Mouse (Mus musculus) ES-Bruce4 (cell line): Measurements from ENCODE around the gene Ogt. TPM values are rescaled to one million over a fixed set of nuclear protein-coding genes. Genes with fewer than 3 reads are reported as not detected.

Experiments
- H3K27ac ChIP-seq: 2 replicates; pipeline ENCODE4 v1.5.1; 2012; ENCODE audit warnings: low read length, inconsistent platforms; ENCODE audit not compliant: insufficient read depth
- H3K27me3 ChIP-seq: 2 replicates; pipeline ENCODE4 v1.6.1; 2012; ENCODE audit warnings: mild to moderate bottlenecking, low read length, inconsistent platforms; ENCODE audit not compliant: control insufficient read depth, poor library complexity, insufficient read depth, severe bottlenecking
- H3K36me3 ChIP-seq: 2 replicates; pipeline ENCODE4 v1.6.1; 2012; ENCODE audit warnings: inconsistent platforms, mild to moderate bottlenecking, low read length, moderate library complexity; ENCODE audit not compliant: control insufficient read depth, poor library complexity, insufficient read depth, severe bottlenecking
- H3K4me1 ChIP-seq: one replicate; pipeline ENCODE4 v1.8.1; 2011; ENCODE audit warnings: low read length; ENCODE audit not compliant: control insufficient read depth, insufficient read depth
- H3K4me3 ChIP-seq: 2 replicates; pipeline ENCODE4 v1.5.1; 2011; ENCODE audit warnings: low read depth, mild to moderate bottlenecking, low read length
- H3K9ac ChIP-seq: 2 replicates; pipeline ENCODE4 v1.6.1; 2012; ENCODE audit warnings: low read depth, mild to moderate bottlenecking, inconsistent platforms; ENCODE audit not compliant: poor library complexity, severe bottlenecking
- H3K9me3 ChIP-seq: replicated peaks from 2 replicates; pipeline ENCODE4 v1.6.1; 2012; ENCODE audit warnings: mild to moderate bottlenecking, low read length, inconsistent platforms; ENCODE audit not compliant: control insufficient read depth, poor library complexity, insufficient read depth, severe bottlenecking
- CTCF ChIP-seq: IDR thresholded peaks from one replicate; pipeline ENCODE4 v1.8.1; 2011; ENCODE audit warnings: low read depth, low read length
- EP300 ChIP-seq: IDR thresholded peaks from 2 replicates; pipeline ENCODE4 v1.6.1; 2011; ENCODE audit warnings: low read depth, low read length; ENCODE audit not compliant: insufficient read depth
- POLR2A ChIP-seq: IDR thresholded peaks from one replicate; pipeline ENCODE4 v1.8.1; 2011; ENCODE audit warnings: low read length; ENCODE audit not compliant: insufficient read depth
- polyA plus RNA-seq: library from polyadenylated mRNA; stranded (reverse); fragments of >200 nt; gene quantifications from 2 replicates; pipeline ENCODE4 v1.2.4, GENCODE M21; 2011; ENCODE audit warnings: low read depth; ENCODE audit not compliant: missing spikeins, insufficient read depth, insufficient read length

The Ogt gene
- polyA plus RNA-seq, 1 experiment, result 324 TPM

GRCm38 (mm10) chrX:101730010-101730409 lies 90.2 kb downstream of the Ogt start:
- Histone ChIP-seq H3K36me3 (no peaks in the 10 kb centered on the region), H3K4me1 (no peaks in the 10 kb centered on the region), H3K27ac (no peak overlapping the region), H3K9me3 (no peaks in the 10 kb centered on the region), H3K4me3 (no peak overlapping the region), H3K27me3 (no peaks in the 10 kb centered on the region), H3K9ac (no peak overlapping the region)
- TF ChIP-seq CTCF (no peak), EP300 (no peak), POLR2A (no peak)

DNA sequence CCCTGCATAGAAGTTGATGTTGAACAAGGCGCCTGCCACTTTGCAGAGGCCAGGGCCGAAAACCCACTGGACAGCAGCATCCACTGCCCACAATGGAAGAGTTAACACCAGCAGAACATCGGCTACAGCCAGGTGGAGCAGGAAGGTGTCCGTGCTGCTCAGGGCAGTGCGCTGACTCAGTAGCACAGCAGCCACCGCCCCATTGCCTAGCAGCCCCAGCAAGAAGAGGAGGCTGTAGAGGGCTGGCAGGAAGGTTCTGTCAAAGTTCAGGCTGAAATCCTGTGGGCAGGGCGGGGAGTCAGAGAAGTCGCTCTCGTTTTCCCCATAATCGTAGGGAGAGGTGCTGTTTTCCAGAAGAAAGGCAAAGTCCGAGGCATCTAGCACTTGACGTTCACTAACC lies 92.8 kb downstream of the Ogt start:
- H3K27ac ChIP-seq, result no peak overlapping the region
- no peaks in the 10 kb centered on the region; the same call in 1 of the 2 replicates for H3K27me3 ChIP-seq
- no peak overlapping the region for H3K9ac ChIP-seq
- TF ChIP-seq EP300 (no peak), CTCF (no peak), POLR2A (no peak)
- H3K4me3 ChIP-seq, result no peak overlapping the region
- no peaks in the 10 kb centered on the region for H3K36me3 ChIP-seq
- H3K4me1 ChIP-seq, result no peaks in the 10 kb centered on the region
- no peaks in the 10 kb centered on the region for H3K9me3 ChIP-seq

- Histone ChIP-seq H3K4me3 (no peak overlapping the region), H3K9me3 (no peaks in the 10 kb centered on the region), H3K27me3 (no peaks in the 10 kb centered on the region; the same call in 1 of the 2 replicates), H3K27ac (no peak overlapping the region), H3K4me1 (no peaks in the 10 kb centered on the region), H3K36me3 (no peaks in the 10 kb centered on the region), H3K9ac (no peak overlapping the region)
- TF ChIP-seq POLR2A (no peak), EP300 (no peak), CTCF (no peak)
These were observed 93.4 kb downstream of the Ogt start for GRCm38 (mm10) chrX:101733288-101733687.

- no peak within 1 kb of the TSS for H3K9ac ChIP-seq
- H3K4me1 ChIP-seq, result no peaks in the 10 kb centered on the region
- no peak for TF ChIP-seq EP300
- TF ChIP-seq CTCF, result no peak
- TF ChIP-seq POLR2A, result no peak
- H3K4me3 ChIP-seq, result no peak within 1 kb of the TSS
- H3K36me3 ChIP-seq, result no peaks in the 10 kb centered on the region
- H3K27ac ChIP-seq, result no peak within 1 kb of the TSS
- H3K9me3 ChIP-seq, result no peaks in the 10 kb centered on the region
- no peaks in the 10 kb centered on the region; the same call in 1 of the 2 replicates for H3K27me3 ChIP-seq
These were observed 94.0 kb downstream of the Ogt start, which contains the start of gene Cxcr3 for GRCm38 (mm10) chrX:101733828-101734319. Gene Cxcr3, minus strand, starts transcription at chrX:101734269.

Other genes with a start within 250 kb of the Ogt start
- 39.1 and 40.3 TPM in 2 replicates for gene Zmym3, start 219.2 kb upstream of the Ogt start, polyA plus RNA-seq
- 464 and 501 TPM in 2 replicates for gene Nono, start 210.7 kb upstream of the Ogt start, polyA plus RNA-seq
- 2.2 and 2.3 TPM in 2 replicates for gene Itgb1bp2, start 191.0 kb upstream of the Ogt start, polyA plus RNA-seq
- 42.4 and 49.5 TPM in 2 replicates for gene Taf1, start 107.3 kb upstream of the Ogt start, polyA plus RNA-seq
- not detected in 2 replicates for gene Cxcr3, start 94.2 kb downstream of the Ogt start, polyA plus RNA-seq
- gene Gm4779, start 154.4 kb downstream of the Ogt start, polyA plus RNA-seq, result 7.9 and 11.6 TPM in 2 replicates
- gene 8030474K03Rik, start 154.6 kb downstream of the Ogt start, polyA plus RNA-seq, result 4.3 and 4.6 TPM in 2 replicates
- gene Nhsl2, start 209.3 kb downstream of the Ogt start, polyA plus RNA-seq, result 0.21 and 0.61 TPM in 2 replicates